Mouse (Mus musculus): Measurements from ENCODE around the gene Ankrd13b.

DNA sequence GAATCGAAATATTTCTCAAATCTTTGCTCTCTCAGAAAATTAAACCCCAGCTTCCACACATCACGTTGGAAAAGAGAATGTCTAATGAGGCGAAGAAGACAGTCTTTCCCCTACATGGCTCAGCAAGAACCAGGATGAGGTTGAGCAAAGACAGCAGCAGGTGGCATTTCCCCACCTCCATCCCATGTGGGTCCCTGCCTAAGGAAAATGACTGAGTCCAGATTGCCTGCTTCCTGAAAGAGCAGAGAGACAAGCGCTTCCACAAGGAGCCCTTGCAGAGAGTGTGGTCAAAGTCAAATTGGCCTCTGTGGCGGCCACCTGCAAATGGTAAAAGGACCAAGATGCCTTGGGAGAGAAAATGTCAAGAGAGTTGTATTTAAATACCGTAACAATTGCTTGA, 973 bp upstream of the Ankrd13b start:
- TF ChIP-seq CTCF (IDR thresholded peaks at IDR 0.05; ENCODE audit: extremely low read depth, insufficient read depth, insufficient read length, insufficient replicate concordance) (no peak), POLR2A (IDR thresholded peaks at IDR 0.05; ENCODE audit: low read depth, low read length) (no peak)

Measured in spleen, adult 2 months (tissue).